31 mouse cellular contexts compared by ENCODE assay signal in the genomic region with DNA sequence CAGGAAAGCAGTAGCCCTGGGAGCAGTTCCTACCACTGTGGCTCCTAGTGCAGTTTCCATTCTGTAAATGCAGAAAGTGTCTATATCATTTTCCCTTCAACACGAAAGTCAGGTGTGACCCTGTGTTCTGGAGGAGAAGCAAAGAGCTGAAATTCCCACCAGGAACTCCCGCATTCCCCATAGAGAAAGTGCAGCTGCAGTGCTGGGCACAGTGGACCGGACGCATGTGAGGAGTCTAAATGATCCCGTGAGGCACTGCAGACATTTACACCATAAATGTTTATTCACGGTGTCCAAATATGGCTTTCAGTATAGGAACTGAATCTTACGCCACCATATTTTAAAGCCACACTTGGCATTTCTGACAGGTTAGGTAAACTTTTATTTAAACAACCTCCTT. TPM values are rescaled to one million over a fixed set of nuclear protein-coding genes. Genes with fewer than 3 reads are reported as not detected.
DNase-seq lines count a peak whose midpoint lies in the region; ATAC-seq and TF ChIP-seq lines count a peak whose summit lies in the region.
"Had no signal": no experiment of that assay in that cellular context is flagged by ENCODE, and none has a peak within 500 bp of the region (broad histone marks: within the 10 kb centered on the region; RNA-seq: fewer than 3 reads in every experiment).

Gene Olfr187 (minus strand): TSS at position 58 of the 400 bp plus-strand sequence.

- 0 out of 2 replicates have a peak within 1 kb of the TSS, but pooled peaks have one; percentile 18 for H3K4me2 ChIP-seq in lung, embryonic 14.5 days
- no peak within 1 kb of the TSS for H3K4me2 ChIP-seq in intestine, embryonic 16.5 days (ENCODE audit: low read depth, low read length)
- peak within 1 kb of the TSS; percentile 24 for H3K4me2 ChIP-seq in stomach, embryonic 15.5 days
- H3K4me2 ChIP-seq: embryonic facial prominence, embryonic 15.5 days; forebrain, embryonic 13.5 days; heart, embryonic 13.5 days; hindbrain, embryonic 14.5 days had no signal

- H3K4me3 ChIP-seq in lung, embryonic 14.5 days (ENCODE audit: low read depth, low read length), result no peak within 1 kb of the TSS
- H3K4me3 ChIP-seq in intestine, embryonic 16.5 days (ENCODE audit: low read length), result no peak within 1 kb of the TSS
- H3K4me3 ChIP-seq in stomach, embryonic 15.5 days (replicated peaks), result 0 out of 2 replicates have a peak within 1 kb of the TSS, but pooled peaks have one; percentile 9
- no peak within 1 kb of the TSS for H3K4me3 ChIP-seq in forebrain, embryonic 10.5 days
- H3K4me3 ChIP-seq: embryonic facial prominence, embryonic 15.5 days; forebrain, embryonic 13.5 days; heart, adult 2 months; heart, embryonic 10.5 days; heart, embryonic 13.5 days had no signal

- ATAC-seq in lung, embryonic 14.5 days (ENCODE audit: insufficient read depth), result no peak
- peak; percentile 44; the same call in 1 of the 2 replicates for ATAC-seq in intestine, embryonic 16.5 days
- peak; percentile 73; the same call in 1 of the 2 replicates for ATAC-seq in stomach, embryonic 15.5 days (ENCODE audit: insufficient read depth, low FRiP score, low read depth)
- ATAC-seq: CD4-positive, CD25-positive, alpha-beta regulatory T cell, adult 4 months; forebrain, embryonic 13.5 days; forebrain, embryonic 16.5 days; hindbrain, postnatal 0 days had no signal

- no peak within 1 kb of the TSS for H3K9ac ChIP-seq in lung, embryonic 14.5 days
- H3K9ac ChIP-seq in intestine, embryonic 16.5 days (ENCODE audit: low read depth, low read length), result no peak within 1 kb of the TSS
- no peak within 1 kb of the TSS for H3K9ac ChIP-seq in stomach, embryonic 15.5 days
- H3K9ac ChIP-seq: embryonic facial prominence, embryonic 15.5 days; forebrain, embryonic 13.5 days; heart, embryonic 13.5 days; hindbrain, embryonic 14.5 days had no signal

- H3K27ac ChIP-seq in lung, embryonic 14.5 days (ENCODE audit: low read depth), result no peak within 1 kb of the TSS
- H3K27ac ChIP-seq in intestine, embryonic 16.5 days (ENCODE audit: low read length), result no peak within 1 kb of the TSS
- H3K27ac ChIP-seq in stomach, embryonic 15.5 days, result no peak within 1 kb of the TSS
- H3K27ac ChIP-seq in forebrain, embryonic 10.5 days, result no peak within 1 kb of the TSS
- H3K27ac ChIP-seq: embryonic facial prominence, embryonic 15.5 days; forebrain, embryonic 13.5 days; heart, adult 2 months; heart, embryonic 10.5 days; heart, embryonic 13.5 days; hindbrain, embryonic 14.5 days; hindbrain, postnatal 0 days had no signal

- no peaks in the 10 kb centered on the region for H3K4me1 ChIP-seq in lung, embryonic 14.5 days (ENCODE audit: insufficient read depth)
- H3K4me1 ChIP-seq in intestine, embryonic 16.5 days (ENCODE audit: control insufficient read depth, insufficient read depth, low read length), result no peaks in the 10 kb centered on the region
- H3K4me1 ChIP-seq in stomach, embryonic 15.5 days, result no peaks in the 10 kb centered on the region
- H3K4me1 ChIP-seq in forebrain, embryonic 10.5 days, result no peaks in the 10 kb centered on the region
- H3K4me1 ChIP-seq: embryonic facial prominence, embryonic 15.5 days; forebrain, embryonic 13.5 days; heart, embryonic 10.5 days; heart, embryonic 13.5 days had no signal

- no peak for TF ChIP-seq CTCF in lung, embryonic 14.5 days (IDR thresholded peaks at IDR 0.05; ENCODE audit: low read depth)

- DNase-seq in lung, embryonic 14.5 days, result peak; percentile 17
- DNase-seq in lung, postnatal 10 days, result no peak
- no peak for DNase-seq in forebrain, embryonic 10.5 days (ENCODE audit: extremely low spot score, low spot score)
- DNase-seq in cerebellum, postnatal 4 days (ENCODE audit: low spot score in 2 of 2), result no peak
- DNase-seq: adrenal gland, adult 2 months; adrenal gland, postnatal 14 days; cerebellum, adult 11 months; cerebellum, adult 2 months; cerebellum, adult 9-11 months; cerebellum, postnatal 25 days; embryo, embryonic 11 days; gastrocnemius, postnatal 10 days; gastrocnemius, postnatal 36 days; heart, adult 2 months; heart, postnatal 14 days; heart, postnatal 4 days had no signal

- no peaks in the 10 kb centered on the region for H3K27me3 ChIP-seq in lung, embryonic 14.5 days (ENCODE audit: insufficient read depth, low read length)
- no peaks in the 10 kb centered on the region for H3K27me3 ChIP-seq in intestine, embryonic 16.5 days (replicated peaks; ENCODE audit: control insufficient read depth, insufficient read depth, low read length)
- H3K27me3 ChIP-seq in stomach, embryonic 15.5 days (replicated peaks), result no peaks in the 10 kb centered on the region
- H3K27me3 ChIP-seq in forebrain, embryonic 10.5 days (ENCODE audit: poor library complexity, severe bottlenecking), result no peaks in the 10 kb centered on the region
- H3K27me3 ChIP-seq: embryonic facial prominence, embryonic 15.5 days; forebrain, embryonic 13.5 days; heart, embryonic 13.5 days had no signal

- 44% methylated on average over 7 of the region's 7 CpGs for WGBS in lung, embryonic 14.5 days
- 49% methylated on average over 7 of the region's 7 CpGs for WGBS in intestine, embryonic 16.5 days
- 45% methylated on average over 7 of the region's 7 CpGs for WGBS in stomach, embryonic 15.5 days
- 92% methylated on average over 7 of the region's 7 CpGs for WGBS in forebrain, embryonic 10.5 days

- H3K9me3 ChIP-seq in lung, embryonic 14.5 days (ENCODE audit: low read depth, low read length), result no peaks in the 10 kb centered on the region
- no peaks in the 10 kb centered on the region for H3K9me3 ChIP-seq in intestine, embryonic 16.5 days (ENCODE audit: control insufficient read depth, low read length)
- no peaks in the 10 kb centered on the region for H3K9me3 ChIP-seq in stomach, embryonic 15.5 days
- no peaks in the 10 kb centered on the region for H3K9me3 ChIP-seq in forebrain, embryonic 10.5 days
- H3K9me3 ChIP-seq: embryonic facial prominence, embryonic 15.5 days; forebrain, embryonic 13.5 days; heart, embryonic 10.5 days; heart, embryonic 13.5 days had no signal

- no peaks in the 10 kb centered on the region for H3K36me3 ChIP-seq in lung, embryonic 14.5 days (ENCODE audit: insufficient read depth)
- no peaks in the 10 kb centered on the region for H3K36me3 ChIP-seq in intestine, embryonic 16.5 days (ENCODE audit: control insufficient read depth, insufficient read depth, low read length)
- H3K36me3 ChIP-seq in stomach, embryonic 15.5 days, result no peaks in the 10 kb centered on the region
- H3K36me3 ChIP-seq in forebrain, embryonic 10.5 days (replicated peaks), result no peaks in the 10 kb centered on the region
- H3K36me3 ChIP-seq: embryonic facial prominence, embryonic 15.5 days; heart, embryonic 10.5 days; heart, embryonic 13.5 days had no signal

RNA-seq across cellular contexts. Expression of gene Olfr187, which starts in this region (rescaled TPM):
- not detected in 2 replicates for polyA plus RNA-seq in lung, embryonic 14.5 days (2014; fragmentation: Nextera tagmentation; extraction: Ambion mirVana)
- polyA plus RNA-seq in intestine, embryonic 16.5 days (2015; fragmentation: Nextera tagmentation; extraction: Ambion mirVana), result not detected in 2 replicates
- 0.10 TPM in 1 of 2 replicates, not detected in the other for polyA plus RNA-seq in stomach, embryonic 15.5 days (2015; fragmentation: Nextera tagmentation; extraction: Ambion mirVana)
- polyA plus RNA-seq in forebrain, embryonic 10.5 days (2016; fragmentation: Nextera tagmentation; extraction: Ambion mirVana), result not detected in 2 replicates
- polyA plus RNA-seq: adrenal gland, adult 2 months; C2C12; CD4-positive, CD25-positive, alpha-beta regulatory T cell, adult 4 months; cerebellum, adult 2 months; cortical plate, adult 2 months; embryonic facial prominence, embryonic 11.5 days; embryonic facial prominence, embryonic 15.5 days; forebrain, embryonic 13.5 days; forebrain, embryonic 16.5 days; heart, adult 2 months; heart, embryonic 10.5 days; heart, embryonic 13.5 days; heart, embryonic 16.5 days; hindbrain, embryonic 11.5 days; hindbrain, embryonic 14.5 days; hindbrain, postnatal 0 days had no signal

Comparison
In these comparisons a context has a peak if more than half of its experiments do, and no peak if none do; other contexts are left out.
1. Peak in DNase-seq and H3K4me2 ChIP-seq in lung, embryonic 14.5 days; RNA of the gene not detected or under 1 TPM.
2. Peak in ATAC-seq in intestine, embryonic 16.5 days; RNA of the gene not detected or under 1 TPM.
3. Peak in ATAC-seq, H3K4me3 ChIP-seq and H3K4me2 ChIP-seq in stomach, embryonic 15.5 days; RNA of the gene not detected or under 1 TPM.